Mouse (Mus musculus) forebrain, embryonic 15.5 days (tissue): ENCODE measurements around the gene Atp5j. TPM values are rescaled to one million over a fixed set of nuclear protein-coding genes. Genes with fewer than 3 reads are reported as not detected.

Experiments used
- ATAC-seq: fragments of 200-750 bp; cut with Nextera tagmentation; replicated peaks from 2 replicates; pipeline ENCODE4 v1.8.0; 2017; ENCODE audit warnings: mild to moderate bottlenecking, moderate TSS enrichment, moderate library complexity
- H3K27ac ChIP-seq: fragments of 300-500 bp; sonication (generic); replicated peaks from 2 replicates; pipeline ENCODE4 v1.5.1; 2015; ENCODE audit warnings: mild to moderate bottlenecking, inconsistent platforms
- H3K27me3 ChIP-seq: fragments of 300-500 bp; sonication (generic); 2 replicates; pipeline ENCODE4 v1.6.1; 2015; ENCODE audit warnings: inconsistent platforms
- H3K36me3 ChIP-seq: fragments of 300-500 bp; sonication (generic); 2 replicates; pipeline ENCODE4 v1.6.1; 2015; ENCODE audit warnings: mild to moderate bottlenecking, inconsistent platforms
- H3K4me1 ChIP-seq: fragments of 300-500 bp; sonication (generic); 2 replicates; pipeline ENCODE4 v1.6.1; 2015; ENCODE audit warnings: inconsistent platforms
- H3K4me2 ChIP-seq: fragments of 300-500 bp; sonication (generic); replicated peaks from 2 replicates; pipeline ENCODE4 v1.6.1; 2015; ENCODE audit warnings: mild to moderate bottlenecking, inconsistent platforms
- H3K4me3 ChIP-seq: fragments of 300-500 bp; sonication (generic); 2 replicates; pipeline ENCODE4 v1.5.1; 2015; ENCODE audit warnings: mild to moderate bottlenecking, inconsistent platforms
- H3K9ac ChIP-seq: fragments of 300-500 bp; sonication (generic); replicated peaks from 2 replicates; pipeline ENCODE4 v1.6.1; 2015; ENCODE audit warnings: mild to moderate bottlenecking, inconsistent platforms
- H3K9me3 ChIP-seq: fragments of 300-500 bp; sonication (generic); 2 replicates; pipeline ENCODE4 v1.6.1; 2016; ENCODE audit warnings: inconsistent platforms
- WGBS: fragments of 180-500 bp; shearing (Covaris S2); methylation state at CpG from one replicate; pipeline ENCODE4 v1.1.7; 2015; ENCODE audit warnings: mixed read lengths; 5-methylcytosine and 5-hydroxymethylcytosine counted together
- polyA plus RNA-seq: library from polyadenylated mRNA; unstranded; fragments of >200 nt; fragmentation: Nextera tagmentation; extraction: Ambion mirVana; gene quantifications from 2 replicates; pipeline ENCODE4 v1.2.1, GENCODE M21; 2015

Gene Atp5j
- polyA plus RNA-seq, 1 experiment from 2014 or later: 748 TPM

DNA sequence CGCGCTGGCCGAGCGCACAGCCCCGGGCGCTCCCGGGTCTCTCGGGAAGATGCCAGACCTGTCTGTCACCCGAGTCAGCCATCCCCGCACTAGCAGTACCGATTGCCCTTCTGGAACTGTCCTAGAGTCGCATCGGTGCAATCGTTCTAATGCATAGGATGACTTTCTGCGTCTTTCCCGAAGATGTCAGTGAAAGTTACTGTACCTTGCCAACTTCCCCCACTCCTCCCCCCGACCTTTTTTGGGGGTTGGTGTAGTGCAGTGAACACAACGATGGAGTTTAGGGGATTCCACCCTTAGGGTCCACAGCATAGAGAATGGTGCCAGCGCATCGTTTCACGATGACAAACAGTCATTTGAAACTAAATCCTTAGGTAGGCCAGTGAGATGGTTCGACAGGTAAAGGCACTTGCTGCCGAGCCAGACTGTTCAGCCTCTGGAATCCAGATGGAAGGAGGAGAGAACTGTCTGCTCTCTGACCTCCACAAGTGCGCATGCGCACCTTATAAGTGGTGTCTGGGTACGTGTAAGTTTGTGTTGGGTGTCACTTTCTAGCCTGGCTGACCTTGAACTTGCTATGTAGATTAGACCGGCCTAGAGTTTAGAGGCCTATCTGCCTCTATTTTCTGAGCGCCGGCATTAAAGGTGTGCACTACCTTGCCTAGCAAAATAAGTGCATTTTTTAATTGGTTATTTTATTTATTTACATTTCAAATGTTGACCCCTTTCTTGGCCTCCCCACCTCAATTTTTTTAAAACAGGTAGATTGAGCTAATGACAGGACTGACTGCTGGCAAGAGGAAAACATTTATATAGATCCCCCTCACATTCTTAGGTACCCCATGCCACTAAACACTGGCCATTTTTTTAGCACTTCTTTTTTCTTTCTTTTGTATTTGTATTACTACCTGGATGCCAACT lies 658 bp upstream of the Atp5j start:
- peak overlapping the region; percentile 88 for H3K4me3 ChIP-seq
- peak overlapping the region; percentile 96 for H3K27ac ChIP-seq
- no peaks in the 10 kb centered on the region for H3K27me3 ChIP-seq
- H3K4me2 ChIP-seq: peak overlapping the region; percentile 86
- ATAC-seq: peak; percentile 15
- H3K9me3 ChIP-seq: no peaks in the 10 kb centered on the region
- H3K4me1 ChIP-seq: peaks cover 44% of the 10 kb centered on the region
- H3K9ac ChIP-seq: peak overlapping the region; percentile 96
- H3K36me3 ChIP-seq: peaks cover 18% of the 10 kb centered on the region
- 6% methylated on average over 29 of the region's 29 CpGs for WGBS

DNA sequence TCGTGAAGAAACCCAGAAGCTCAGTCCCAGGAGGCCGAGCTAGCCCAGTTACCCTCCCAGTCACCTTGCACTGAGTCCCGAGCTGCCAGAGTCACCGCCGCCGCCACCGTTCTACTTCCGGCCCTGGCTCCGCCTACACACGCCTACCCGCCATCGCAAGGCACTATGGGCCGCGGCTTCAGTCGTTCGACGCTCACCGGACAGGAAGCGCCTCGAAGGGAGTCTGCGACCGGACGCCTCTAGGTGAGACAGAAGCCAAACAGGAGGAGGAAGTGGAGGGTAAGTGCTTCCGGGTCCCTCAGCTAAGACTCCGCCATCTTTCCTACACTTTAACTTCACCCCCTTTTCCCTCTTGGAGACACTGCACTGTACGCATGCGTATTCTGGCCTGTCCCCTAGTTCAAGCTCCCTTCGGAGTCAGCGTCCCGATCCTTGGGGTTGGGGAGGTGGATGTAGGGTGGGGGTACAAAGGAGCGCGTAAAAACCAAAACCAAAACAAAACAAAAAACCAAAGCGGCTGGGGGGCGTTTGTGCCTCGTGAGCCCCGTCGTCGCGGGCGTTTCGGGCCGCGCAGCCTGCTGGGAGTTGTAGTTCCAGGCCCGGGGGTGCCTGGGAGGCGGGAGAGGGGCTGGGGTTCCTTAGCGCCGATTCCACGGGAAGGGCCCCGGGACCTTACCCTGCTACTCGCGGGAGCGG lies 532 bp downstream of the Atp5j start, which contains the start of gene Gabpa:
Gene Gabpa (plus strand): TSS at position 181 of the 696 bp plus-strand sequence.
- H3K36me3 ChIP-seq: peaks cover 22% of the 10 kb centered on the region
- peaks cover 44% of the 10 kb centered on the region for H3K4me1 ChIP-seq
- H3K27ac ChIP-seq: peak within 1 kb of the TSS; percentile 96
- peak within 1 kb of the TSS; percentile 86 for H3K4me2 ChIP-seq
- peak within 1 kb of the TSS; percentile 88 for H3K4me3 ChIP-seq
- H3K27me3 ChIP-seq: no peaks in the 10 kb centered on the region
- under 1% methylated on average over 52 of the region's 52 CpGs for WGBS
- no peaks in the 10 kb centered on the region for H3K9me3 ChIP-seq
- peak within 1 kb of the TSS; percentile 96 for H3K9ac ChIP-seq
- peak; percentile 97 for ATAC-seq

DNA sequence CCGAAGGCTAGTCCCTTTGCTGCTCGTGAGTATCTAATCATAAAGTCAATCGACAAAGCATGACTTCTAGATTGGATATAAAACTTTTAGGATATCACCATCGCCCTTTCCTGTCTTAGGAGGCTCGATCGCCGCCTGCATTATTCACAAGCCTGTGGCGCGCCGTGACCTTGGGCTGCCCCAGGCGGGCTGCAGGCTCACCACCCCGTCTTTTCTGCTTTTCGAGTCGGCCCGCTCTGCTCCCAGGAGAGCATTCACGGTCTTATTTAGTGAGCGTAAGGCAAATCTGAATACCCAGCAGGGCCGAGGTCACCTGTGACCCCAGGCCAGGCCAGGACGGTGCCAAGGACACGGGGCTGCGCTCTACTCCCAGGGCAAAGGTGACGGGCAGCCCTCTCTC lies 1.1 kb downstream of the Atp5j start:
- Histone ChIP-seq H3K36me3 (peaks cover 25% of the 10 kb centered on the region), H3K9ac (peak overlapping the region; percentile 96), H3K4me3 (peak overlapping the region; percentile 88), H3K27me3 (no peaks in the 10 kb centered on the region), H3K4me1 (peaks cover 44% of the 10 kb centered on the region), H3K27ac (peak overlapping the region; percentile 96), H3K4me2 (peak overlapping the region; percentile 86), H3K9me3 (no peaks in the 10 kb centered on the region)
- WGBS: under 1% methylated on average over 22 of the region's 22 CpGs
- no peak for ATAC-seq

DNA sequence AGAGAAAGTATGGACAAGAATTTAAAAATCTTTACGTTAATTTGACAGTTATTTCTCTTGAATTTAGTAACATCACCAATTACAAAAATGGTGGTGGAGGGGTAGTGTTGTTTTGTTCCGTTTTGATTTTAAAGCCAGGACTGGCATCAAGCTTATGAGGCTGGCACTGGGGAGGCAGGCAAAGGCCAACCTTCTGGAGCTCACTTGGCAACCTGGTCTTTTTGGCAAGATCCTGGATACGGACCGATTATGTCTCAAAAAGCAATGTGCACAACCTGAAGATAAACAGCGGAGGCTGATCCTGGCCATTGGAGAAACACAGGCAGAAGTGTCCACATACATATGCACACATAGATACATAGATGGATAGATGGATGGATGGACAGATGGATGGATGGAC lies 2.7 kb downstream of the Atp5j start:
- Histone ChIP-seq H3K27me3 (no peaks in the 10 kb centered on the region), H3K9me3 (no peaks in the 10 kb centered on the region), H3K4me2 (0 out of 2 replicates have a peak overlapping the region, but pooled peaks have one; percentile 10), H3K9ac (no peak overlapping the region), H3K4me1 (peaks cover 44% of the 10 kb centered on the region), H3K27ac (0 out of 2 replicates have a peak overlapping the region, but pooled peaks have one; percentile 4), H3K36me3 (peaks cover 38% of the 10 kb centered on the region), H3K4me3 (no peak overlapping the region)
- 69% methylated on average over 5 of the region's 5 CpGs for WGBS
- ATAC-seq: no peak

DNA sequence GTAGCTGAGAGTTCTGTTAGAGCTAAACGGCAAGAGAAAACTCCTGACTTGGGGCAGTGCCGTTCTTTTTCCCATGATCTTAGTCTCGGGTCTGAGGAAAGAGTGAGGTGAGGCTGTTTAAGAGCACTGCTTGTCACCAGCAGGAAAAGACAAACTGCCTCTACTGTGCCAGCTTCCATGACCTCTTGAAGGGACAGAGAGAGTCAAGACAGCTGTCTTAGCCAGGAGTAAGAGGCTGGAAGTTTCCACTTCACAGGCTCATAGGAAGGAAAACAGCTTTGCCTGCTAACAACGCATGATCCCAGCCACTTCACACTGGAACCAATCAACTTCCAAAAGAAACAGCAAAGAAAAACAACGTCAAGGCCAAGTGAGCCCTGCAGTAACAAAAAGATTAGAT lies 3.7 kb downstream of the Atp5j start:
- H3K27ac ChIP-seq: no peak overlapping the region
- no peak for ATAC-seq
- H3K27me3 ChIP-seq: no peaks in the 10 kb centered on the region
- no peak overlapping the region for H3K4me2 ChIP-seq
- 89% methylated on average over 5 of the region's 5 CpGs for WGBS
- H3K9ac ChIP-seq: no peak overlapping the region
- peaks cover 48% of the 10 kb centered on the region for H3K36me3 ChIP-seq
- H3K4me1 ChIP-seq: peaks cover 36% of the 10 kb centered on the region
- no peaks in the 10 kb centered on the region for H3K9me3 ChIP-seq
- no peak overlapping the region for H3K4me3 ChIP-seq

DNA sequence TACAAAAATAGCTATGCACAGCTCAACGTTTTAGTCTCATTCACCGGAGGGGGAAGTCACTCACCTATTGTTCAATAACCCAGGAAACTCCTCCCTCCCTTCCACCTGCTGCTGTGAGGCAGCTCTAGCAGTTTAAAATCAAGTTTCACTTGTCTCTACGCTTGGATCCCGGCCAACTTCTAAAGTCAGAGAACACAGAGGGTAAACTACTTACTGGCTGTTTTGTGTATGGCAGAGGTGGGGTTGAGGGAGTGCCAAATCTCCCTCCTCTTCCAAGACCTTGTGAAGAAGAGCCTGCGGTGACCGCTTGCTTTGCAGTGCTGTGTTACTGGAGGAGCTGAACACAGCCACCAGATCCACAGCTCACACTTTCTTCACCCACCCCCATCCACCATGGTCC lies 10.4 kb downstream of the Atp5j start:
- Histone ChIP-seq H3K4me1 (no peaks in the 10 kb centered on the region), H3K27me3 (no peaks in the 10 kb centered on the region), H3K27ac (no peak overlapping the region), H3K9ac (no peak overlapping the region), H3K36me3 (peaks cover 66% of the 10 kb centered on the region), H3K9me3 (no peaks in the 10 kb centered on the region), H3K4me3 (no peak overlapping the region), H3K4me2 (no peak overlapping the region)
- no peak for ATAC-seq
- 57% methylated on average over 6 of the region's 6 CpGs for WGBS

DNA sequence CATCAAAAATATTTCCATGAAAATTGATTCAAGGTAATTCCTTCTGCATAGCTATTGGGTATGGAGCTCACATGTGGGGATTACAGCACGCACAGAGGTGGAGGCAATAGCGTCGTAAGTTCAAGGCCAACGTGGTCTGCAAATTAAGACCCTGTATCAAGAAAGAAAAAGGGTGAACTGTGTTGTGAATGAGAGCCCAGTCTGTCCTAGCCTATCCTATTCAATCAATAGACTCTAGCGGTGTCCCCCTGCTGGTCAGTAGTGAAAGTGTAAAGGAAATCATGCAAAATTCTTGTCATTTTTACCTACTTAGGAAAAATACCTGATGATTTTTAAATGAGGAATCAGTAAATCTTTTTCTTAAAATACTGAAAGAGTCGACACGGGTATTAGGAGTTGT lies 18.0 kb downstream of the Atp5j start:
- ATAC-seq: peak; percentile 74
- peaks cover 15% of the 10 kb centered on the region; the same call in 1 of the 2 replicates for H3K36me3 ChIP-seq
- 35% methylated on average over 7 of the region's 7 CpGs for WGBS

DNA sequence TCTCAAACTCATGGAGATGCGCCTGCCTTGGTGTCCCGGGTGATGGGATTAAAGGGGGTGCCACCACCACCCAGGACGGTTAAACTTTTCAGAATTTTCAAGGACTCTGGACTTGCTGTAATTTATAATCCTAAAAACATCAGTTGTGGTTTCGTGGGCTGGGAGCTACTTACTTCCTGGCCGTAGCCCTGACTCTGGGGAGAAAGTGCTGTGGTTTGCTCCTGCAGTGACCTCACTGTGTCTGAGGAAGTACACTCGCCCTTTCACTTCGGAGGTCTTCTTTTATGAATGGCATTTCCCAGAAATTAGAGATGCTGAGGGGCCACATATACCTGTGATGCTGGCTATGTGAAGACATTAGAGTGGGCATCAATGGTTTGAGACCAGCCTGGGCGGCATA lies 20.9 kb downstream of the Atp5j start:
- H3K27ac ChIP-seq: no peak overlapping the region
- H3K9me3 ChIP-seq: no peaks in the 10 kb centered on the region
- H3K4me2 ChIP-seq: no peak overlapping the region
- no peak for ATAC-seq
- H3K4me1 ChIP-seq: no peaks in the 10 kb centered on the region
- no peaks in the 10 kb centered on the region for H3K27me3 ChIP-seq
- H3K4me3 ChIP-seq: no peak overlapping the region
- H3K9ac ChIP-seq: no peak overlapping the region
- WGBS: 91% methylated on average over 8 of the region's 8 CpGs
- peaks cover 2% of the 10 kb centered on the region; the same call in 1 of the 2 replicates for H3K36me3 ChIP-seq

More for the DNA sequence above, 18.0 kb downstream of the Atp5j start:
- Histone ChIP-seq H3K9me3 (no peaks in the 10 kb centered on the region), H3K4me3 (no peak overlapping the region), H3K27ac (no peak overlapping the region), H3K27me3 (no peaks in the 10 kb centered on the region), H3K4me1 (no peaks in the 10 kb centered on the region), H3K4me2 (no peak overlapping the region), H3K9ac (no peak overlapping the region)

DNA sequence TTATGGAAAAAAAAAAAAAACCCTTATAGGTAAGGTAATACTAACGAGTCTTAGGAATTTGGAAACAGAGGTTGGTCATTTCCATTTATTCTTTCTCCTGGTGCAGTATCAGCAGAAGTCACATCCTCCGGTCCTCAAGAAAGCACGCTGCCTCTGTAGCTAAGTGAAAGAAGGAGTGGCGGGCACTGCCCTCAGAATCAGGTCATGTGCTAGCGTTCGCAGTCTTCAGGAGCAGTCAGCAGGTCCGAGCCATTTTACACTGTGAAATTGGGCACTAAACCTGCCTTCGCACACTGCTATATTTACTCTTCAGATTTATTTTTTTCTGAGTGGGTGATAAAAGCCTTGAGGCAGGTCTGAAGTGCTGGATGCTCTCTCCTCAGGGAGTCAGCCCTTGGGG lies 21.6 kb downstream of the Atp5j start:
- Histone ChIP-seq H3K4me1 (no peaks in the 10 kb centered on the region), H3K36me3 (no peaks in the 10 kb centered on the region), H3K4me3 (no peak overlapping the region), H3K27ac (no peak overlapping the region), H3K27me3 (no peaks in the 10 kb centered on the region), H3K9ac (no peak overlapping the region), H3K4me2 (no peak overlapping the region), H3K9me3 (no peaks in the 10 kb centered on the region)
- WGBS: 89% methylated on average over 8 of the region's 8 CpGs
- no peak for ATAC-seq

DNA sequence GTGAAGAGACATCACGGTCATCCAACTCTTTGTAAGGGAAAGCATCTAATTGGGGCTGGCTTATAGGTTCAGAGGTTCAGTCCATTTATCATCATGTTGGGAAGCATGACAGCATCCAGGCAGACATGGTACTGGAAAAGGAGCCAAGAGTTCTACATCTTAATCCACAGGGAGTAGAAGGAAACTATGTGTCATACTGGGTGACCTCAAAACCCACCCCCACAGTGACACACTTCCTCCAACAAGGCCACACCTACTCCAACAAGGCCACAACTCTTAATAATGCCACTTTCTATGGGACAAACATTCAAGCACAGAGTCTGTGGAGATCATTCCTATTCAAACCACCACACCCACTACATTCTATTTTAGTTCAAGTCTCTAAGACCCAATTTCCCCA lies 25.2 kb downstream of the Atp5j start:
- WGBS: 98% methylated on average over 1 of the region's 1 CpGs
- H3K36me3 ChIP-seq: peaks cover 5% of the 10 kb centered on the region; the same call in 1 of the 2 replicates
- no peak for ATAC-seq
- H3K9ac ChIP-seq: no peak overlapping the region
- no peak overlapping the region for H3K27ac ChIP-seq
- H3K9me3 ChIP-seq: no peaks in the 10 kb centered on the region
- H3K4me2 ChIP-seq: no peak overlapping the region
- H3K4me1 ChIP-seq: no peaks in the 10 kb centered on the region
- H3K27me3 ChIP-seq: no peaks in the 10 kb centered on the region
- no peak overlapping the region for H3K4me3 ChIP-seq

DNA sequence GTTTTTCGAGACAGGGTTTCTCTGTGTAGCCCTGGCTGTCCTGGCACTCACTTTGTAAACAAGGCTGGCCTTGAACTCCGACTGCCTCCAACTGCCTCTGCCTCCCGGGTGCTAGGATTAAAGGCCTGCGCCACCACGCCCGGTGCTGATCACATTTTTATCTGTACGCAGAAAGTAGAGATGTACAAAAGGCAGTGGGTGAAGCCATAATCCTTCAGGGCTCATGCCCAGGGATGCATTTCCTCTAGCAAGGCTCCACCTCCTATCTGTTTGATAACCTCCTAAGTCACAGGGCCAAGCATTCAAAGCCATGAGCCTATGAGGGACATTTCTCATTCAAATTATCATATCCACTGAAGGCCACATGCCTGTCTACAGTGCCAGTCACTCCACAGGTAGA lies 27.6 kb downstream of the Atp5j start:
- no peak for ATAC-seq
- WGBS: 97% methylated on average over 7 of the region's 7 CpGs
- peaks cover 5% of the 10 kb centered on the region; the same call in 1 of the 2 replicates for H3K36me3 ChIP-seq
- no peak overlapping the region for H3K9ac ChIP-seq
- H3K27me3 ChIP-seq: no peaks in the 10 kb centered on the region
- H3K9me3 ChIP-seq: no peaks in the 10 kb centered on the region
- H3K4me3 ChIP-seq: no peak overlapping the region
- H3K4me1 ChIP-seq: no peaks in the 10 kb centered on the region
- no peak overlapping the region for H3K27ac ChIP-seq
- H3K4me2 ChIP-seq: no peak overlapping the region

DNA sequence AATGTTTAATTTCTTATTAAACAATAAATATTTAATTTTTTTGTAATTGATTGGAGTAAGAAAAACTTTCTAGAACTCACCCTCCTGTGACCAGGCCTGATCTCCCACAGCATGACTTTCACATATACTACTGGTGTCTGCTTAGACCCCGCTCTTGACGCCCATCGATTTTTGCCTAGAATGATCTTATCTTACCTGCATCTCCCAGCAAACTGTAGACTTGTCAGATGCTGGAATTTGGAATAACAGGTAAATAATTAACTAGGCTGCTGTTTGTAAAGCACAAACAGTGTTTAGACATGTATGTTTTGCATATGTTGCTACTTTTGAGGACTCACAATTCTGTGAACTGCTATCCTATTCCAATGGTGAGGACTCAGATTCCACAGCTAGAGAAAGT lies 29.2 kb downstream of the Atp5j start:
- no peak overlapping the region for H3K4me3 ChIP-seq
- no peaks in the 10 kb centered on the region for H3K4me1 ChIP-seq
- no peak overlapping the region for H3K9ac ChIP-seq
- H3K36me3 ChIP-seq: peaks cover 5% of the 10 kb centered on the region; the same call in 1 of the 2 replicates
- H3K27ac ChIP-seq: no peak overlapping the region
- no peak overlapping the region for H3K4me2 ChIP-seq
- no peaks in the 10 kb centered on the region for H3K27me3 ChIP-seq
- no peaks in the 10 kb centered on the region for H3K9me3 ChIP-seq
- 98% methylated on average over 3 of the region's 3 CpGs for WGBS
- no peak for ATAC-seq
